Mouse (Mus musculus): ENCODE measurements around the gene Rnf208. TPM values are rescaled to one million over a fixed set of nuclear protein-coding genes. Genes with fewer than 3 reads are reported as not detected.
A peak's percentile ranks its signal among the peaks of the same experiment; 100 is the strongest.

Gene Rnf208
- total RNA-seq, 2 experiments from 2014 or later: 0.66 to 1.4 TPM

DNA sequence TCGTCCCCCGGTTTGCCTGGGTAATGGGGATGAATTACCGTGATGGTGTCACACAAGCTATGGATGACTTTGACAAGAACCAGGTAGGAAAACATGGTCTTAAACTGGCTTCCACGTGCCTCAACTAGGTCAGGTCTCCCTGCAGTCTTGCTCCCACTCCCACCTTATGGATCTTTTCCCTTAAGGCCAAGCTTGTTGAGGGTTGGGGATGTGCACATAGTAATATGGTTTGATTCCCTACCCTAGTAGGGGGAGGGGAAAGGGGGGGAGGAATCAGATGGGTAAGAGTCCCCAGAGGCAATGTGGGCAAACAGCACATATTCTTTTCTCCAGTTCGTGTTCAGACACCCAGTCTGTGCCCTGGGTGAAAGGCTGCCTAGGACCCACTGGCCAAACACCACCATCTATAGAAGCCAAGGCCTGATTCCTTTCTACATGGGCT is 20.7 kb upstream of the Rnf208 start:
- intact Hi-C loops (cut with DNase I; ENCODE audit: low total_unique reads): no loop called here
- DNase-seq: no peak

DNA sequence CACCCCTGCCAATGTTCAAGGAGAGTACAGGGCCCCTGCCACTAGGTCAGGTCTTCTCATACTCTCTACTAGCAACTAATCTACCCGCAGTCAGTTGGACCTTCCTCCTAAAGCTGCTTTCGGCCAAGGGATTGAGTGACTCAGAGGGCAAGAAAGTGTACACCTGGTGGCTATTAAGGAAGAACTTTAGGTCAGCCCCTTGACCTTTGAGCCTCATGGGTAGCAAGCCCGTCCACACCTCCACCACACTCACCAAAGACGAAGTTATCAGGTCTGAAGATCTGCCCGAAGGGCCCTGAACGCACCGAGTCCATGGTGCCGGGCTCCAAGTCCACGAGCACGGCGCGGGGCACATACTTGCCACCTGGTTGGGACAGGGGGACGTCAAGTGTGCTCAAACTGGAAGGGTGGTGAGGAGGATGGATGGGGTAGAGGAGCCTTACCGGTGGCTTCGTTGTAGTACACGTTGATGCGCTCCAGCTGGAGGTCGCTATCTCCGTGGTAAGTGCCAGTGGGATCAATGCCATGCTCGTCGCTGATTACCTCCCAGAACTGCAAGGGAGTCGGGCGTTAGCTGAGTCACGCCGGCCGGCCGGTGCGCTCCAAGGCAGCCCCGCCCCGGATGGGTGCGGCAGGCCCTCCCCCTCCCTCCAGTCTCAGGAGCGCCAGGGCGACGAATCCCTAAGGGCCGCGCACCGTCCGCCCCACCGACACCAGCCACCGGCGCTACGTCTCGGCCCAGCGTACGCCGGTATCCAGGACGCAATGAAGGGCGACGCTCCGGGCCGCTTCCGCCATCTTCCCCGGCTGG is 18.2 kb upstream of the Rnf208 start:
- DNase-seq: peak; percentile 84
- intact Hi-C loops (cut with DNase I; ENCODE audit: low total_unique reads): no loop called here

DNA sequence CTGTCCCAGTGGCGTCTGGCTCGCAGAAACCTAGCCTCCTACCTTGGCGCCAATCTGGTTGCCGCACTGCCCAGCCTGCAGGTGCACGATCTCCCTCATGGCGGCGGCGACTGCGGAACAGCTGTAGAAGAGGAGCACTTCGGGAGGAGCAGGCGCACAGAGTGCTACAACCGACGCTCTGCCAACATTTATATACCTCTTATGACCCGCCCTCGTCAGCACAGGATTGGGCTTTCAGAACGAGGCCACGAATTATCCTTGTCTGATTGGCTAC is 17.6 kb upstream of the Rnf208 start, which contains the start of gene Tubb4b:
Gene Tubb4b (minus strand): TSS at position 211 of the 274 bp plus-strand sequence.
- intact Hi-C loops (cut with DNase I; ENCODE audit: low total_unique reads): no loop called here
- no peak for DNase-seq

DNA sequence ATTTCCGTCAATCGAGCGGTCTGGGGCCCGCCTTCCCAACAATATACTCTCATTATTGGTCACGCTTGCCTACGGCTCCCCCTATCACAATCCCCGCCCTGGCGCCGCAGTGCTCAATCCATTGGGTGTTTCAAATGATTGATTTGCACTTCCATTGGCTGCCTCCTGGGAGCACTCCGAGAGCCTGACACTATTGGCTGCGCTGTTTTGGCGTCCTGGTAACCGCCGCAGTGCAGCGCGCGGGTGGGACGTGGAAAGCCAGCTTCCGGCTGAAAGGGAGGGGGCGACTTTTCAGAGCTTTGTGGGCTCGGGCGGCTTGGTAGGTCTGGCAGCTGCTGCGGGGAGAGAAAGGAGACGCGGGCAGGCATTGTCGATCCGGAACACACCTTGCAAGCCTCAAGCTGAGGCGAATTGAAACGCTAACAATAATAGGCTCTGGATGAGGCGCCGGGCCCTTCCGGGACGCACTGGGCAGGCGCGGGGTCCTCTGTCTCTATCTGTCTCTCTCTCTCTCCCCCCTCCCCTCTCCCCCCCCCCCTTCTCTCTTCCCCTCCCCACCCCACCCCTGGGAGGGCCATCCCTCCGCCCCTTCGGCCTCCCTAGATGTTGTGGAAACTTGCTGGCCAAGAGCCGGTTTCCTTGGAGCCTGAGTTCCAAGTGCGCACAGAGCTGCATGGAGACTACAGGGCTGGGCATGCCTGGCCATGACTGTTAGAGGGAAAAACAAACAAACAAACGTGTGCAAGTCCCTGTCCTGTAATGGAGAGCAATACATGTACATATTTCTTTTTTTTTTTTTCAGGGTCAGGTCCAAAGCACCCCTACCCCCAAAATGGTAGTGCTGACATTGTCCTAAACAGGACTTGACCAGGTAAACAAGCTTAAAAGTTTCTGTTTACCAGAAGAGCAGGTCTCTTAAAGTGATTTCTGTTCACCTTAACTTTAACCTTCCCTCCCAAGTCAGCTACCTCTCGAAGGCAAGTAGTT is 17.0 kb upstream of the Rnf208 start:
- peak; percentile 98 for DNase-seq
- intact Hi-C loops (cut with DNase I; ENCODE audit: low total_unique reads): no loop called here

DNA sequence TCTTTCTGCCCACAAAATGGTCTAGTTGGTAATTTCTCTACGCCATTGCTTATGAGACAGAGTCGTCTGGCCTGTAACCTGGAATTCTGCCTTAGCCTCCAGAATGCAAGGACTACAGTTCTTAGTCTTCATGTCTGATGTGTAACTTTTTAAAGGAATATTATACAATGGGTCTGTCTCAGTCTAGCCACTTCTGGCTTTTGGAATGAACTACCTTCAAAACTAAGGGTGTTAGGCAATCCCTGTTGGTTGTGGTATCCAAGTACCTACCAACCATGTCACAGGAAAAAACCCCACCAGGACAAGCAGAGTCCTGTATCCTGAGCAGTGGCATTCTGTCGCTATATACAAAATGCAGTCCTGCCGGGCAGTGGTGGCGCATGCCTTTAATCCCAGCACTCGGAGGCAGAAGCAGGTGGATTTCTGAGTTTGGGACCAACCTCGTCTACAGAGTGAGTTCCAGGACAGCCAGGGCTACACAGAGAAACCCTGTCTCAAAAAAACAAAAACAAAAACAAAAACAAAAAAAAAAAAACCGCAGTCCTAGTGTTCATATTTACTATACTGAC is 16.2 kb upstream of the Rnf208 start:
- intact Hi-C loops (cut with DNase I; ENCODE audit: low total_unique reads): no loop called here
- DNase-seq: no peak

DNA sequence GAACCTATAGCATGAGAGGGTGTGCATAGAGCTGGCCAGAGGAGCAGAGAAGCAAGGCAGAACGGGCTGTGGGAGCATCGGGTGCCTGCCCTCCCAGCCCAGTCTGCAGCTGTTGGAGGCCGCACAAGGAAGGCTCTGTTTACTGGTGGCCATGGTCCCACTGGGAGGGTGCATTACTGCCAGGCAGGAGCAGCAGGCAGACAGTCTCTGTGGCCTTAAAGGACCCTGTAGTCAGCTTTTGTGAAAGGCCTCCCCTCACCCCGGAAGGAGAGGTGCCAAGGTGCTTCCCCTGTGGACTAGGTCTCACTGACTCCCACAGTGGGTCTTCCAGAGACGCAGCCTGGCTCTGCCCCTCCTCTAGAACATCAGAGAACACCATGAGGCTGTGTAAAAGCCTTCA is 15.2 kb upstream of the Rnf208 start:
- DNase-seq: peak; percentile 79
- intact Hi-C loops (cut with DNase I; ENCODE audit: low total_unique reads): no loop called here

DNA sequence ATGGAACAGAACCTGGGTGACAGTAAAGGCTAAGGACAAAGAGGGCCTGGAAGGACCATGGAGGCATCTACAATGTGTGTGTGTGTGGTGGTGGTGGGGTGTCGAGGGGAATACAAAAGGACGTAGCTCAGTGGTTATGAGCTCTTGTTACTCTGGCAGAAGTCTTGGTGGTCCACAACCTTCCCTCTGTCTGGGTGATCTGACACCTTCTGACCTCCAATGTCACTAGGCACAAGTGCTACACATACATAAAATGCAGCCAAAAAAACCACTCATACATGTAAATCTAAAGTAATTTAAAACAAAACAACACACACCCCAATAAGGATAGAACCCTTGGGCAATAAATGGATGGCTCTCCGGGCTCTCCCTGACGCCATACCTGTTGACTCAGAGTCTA is 14.6 kb upstream of the Rnf208 start:
- DNase-seq: no peak
- intact Hi-C loops (cut with DNase I; ENCODE audit: low total_unique reads): no loop called here

DNA sequence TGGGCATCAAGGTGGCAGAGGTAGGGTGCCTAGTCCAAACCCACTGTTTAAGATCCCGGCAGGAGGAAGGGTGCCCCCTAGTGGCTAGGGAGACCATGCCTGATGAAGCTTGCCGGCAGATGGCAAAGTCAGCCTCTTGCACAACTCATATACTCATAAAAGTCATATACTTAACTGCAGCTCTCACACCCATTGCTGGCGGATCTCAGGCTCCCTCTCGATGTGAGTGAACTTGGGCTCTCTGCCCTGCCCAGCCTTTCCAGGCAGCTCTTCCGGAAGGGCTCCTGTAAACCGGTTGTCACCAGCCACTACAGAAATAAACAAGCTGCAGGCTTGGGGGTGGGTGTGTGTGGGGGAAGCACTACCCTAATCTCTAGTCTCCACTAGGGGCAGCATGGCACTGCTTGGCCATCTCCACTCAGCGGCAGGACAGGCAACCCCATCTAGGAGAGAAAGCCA is 13.6 kb upstream of the Rnf208 start:
- DNase-seq: peak; percentile 85
- intact Hi-C loops (cut with DNase I; ENCODE audit: low total_unique reads): no loop called here

DNA sequence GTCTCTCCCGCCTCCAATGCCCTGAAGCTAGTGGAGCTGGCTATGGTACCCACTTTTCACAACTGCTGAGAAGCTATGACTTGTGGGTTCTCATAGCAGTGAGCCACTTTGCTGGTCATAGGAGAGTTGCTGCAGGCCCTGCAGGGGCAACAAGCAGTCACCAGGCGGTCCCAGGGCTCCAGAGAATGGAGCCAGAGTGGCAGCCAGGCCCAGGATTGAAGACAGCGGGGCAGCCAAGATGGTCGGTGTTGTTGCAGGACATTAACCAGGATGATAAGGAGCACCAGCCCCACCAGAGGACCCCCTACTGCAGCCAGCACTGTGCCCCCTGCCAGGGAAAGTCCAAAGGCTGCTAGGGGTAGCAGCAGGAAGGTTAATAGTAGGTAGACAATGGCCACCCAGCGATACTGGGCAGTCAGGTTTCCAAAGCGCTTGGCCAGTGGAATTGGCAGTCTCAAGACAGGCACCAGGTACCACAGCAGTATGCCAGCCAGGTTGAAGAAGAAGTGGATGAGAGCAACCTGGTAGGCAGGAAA is 13.0 kb upstream of the Rnf208 start:
- intact Hi-C loops (cut with DNase I; ENCODE audit: low total_unique reads): no loop called here

DNA sequence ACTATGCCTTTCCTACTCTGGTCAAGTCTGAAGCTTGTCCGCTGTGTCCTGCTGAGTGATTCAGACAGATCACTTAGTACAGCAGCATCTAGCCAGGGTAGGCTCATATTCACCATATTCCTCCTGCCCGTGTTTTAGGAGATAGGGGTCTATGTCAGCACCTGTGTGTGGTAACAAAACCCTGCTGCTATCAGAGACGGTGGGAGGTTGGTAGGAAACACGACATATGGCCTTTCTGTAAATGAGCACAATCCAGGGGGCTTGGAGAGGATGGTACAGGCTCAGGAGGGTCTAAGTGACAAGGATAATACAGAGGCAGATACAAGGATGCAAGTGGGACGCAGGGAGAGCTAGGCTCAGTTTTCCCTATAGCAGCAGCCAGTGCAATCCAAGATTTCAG is 12.5 kb upstream of the Rnf208 start:
- intact Hi-C loops (cut with DNase I; ENCODE audit: low total_unique reads): no loop called here
- DNase-seq: no peak

More for the DNA sequence above, 13.0 kb upstream of the Rnf208 start:
- no peak for DNase-seq

DNA sequence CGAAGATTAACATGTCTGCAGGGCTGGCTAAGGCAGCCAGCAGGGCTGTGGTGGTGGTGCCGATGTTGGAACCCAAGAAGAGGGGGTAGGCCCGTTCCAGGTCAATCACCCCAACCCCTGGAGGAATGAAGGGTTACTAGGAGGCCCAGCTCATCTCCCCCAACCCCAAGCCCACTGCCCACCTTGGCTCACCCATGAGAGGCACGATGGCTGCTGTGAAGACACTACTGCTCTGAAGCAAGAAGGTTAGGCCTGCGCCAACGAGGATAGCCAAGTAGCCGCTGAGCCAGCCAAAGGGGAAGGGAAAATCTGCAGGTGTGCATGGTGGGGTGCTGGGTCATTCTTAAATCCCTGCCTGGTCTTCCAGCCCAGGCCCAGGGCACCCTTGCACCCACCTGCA is 11.5 kb upstream of the Rnf208 start:
- no peak for DNase-seq
- intact Hi-C loops (cut with DNase I; ENCODE audit: low total_unique reads): no loop called here

DNA sequence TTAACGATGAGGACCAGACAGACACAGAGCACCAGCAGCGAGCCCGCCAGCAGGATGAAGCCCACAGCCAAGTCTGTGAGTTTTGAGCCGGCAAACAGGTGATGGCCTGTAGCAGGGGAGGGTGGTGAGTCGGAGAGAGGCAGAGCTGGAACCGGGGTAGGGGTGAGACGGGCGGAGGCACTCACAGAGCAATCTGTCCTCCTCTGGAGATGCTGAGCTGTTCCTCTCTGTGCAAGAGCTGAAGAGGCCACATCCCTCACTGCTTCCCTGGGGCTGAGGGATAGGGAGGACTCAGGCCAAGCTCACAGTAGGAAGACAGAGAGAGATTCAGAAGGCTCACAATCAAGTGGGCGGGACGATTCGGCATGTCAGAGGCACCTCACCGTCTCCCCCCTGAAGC is 11.0 kb upstream of the Rnf208 start:
- no peak for DNase-seq
- intact Hi-C loops (cut with DNase I; ENCODE audit: low total_unique reads): no loop called here

DNA sequence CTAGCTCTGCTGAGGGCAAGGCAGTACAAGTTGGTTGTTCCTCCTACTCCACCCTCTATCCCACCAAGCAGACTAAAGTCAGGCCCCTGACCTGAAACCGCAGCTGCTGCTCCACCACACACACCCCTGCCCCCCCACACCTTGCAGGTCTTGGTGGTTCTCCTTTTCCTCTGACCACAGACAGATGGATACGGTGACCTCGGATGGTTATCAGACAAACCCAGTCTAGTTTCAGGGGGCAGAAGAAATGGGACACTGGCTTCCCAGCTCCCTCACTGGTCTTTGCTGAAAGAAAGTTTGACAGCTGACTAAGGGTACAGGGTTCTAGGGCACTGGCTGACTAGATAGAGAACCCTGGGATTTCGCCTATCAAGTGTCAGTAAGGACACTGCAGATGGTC is 8.6 kb upstream of the Rnf208 start:
- no peak for DNase-seq
- intact Hi-C loops (cut with DNase I; ENCODE audit: low total_unique reads): no loop called here

DNA sequence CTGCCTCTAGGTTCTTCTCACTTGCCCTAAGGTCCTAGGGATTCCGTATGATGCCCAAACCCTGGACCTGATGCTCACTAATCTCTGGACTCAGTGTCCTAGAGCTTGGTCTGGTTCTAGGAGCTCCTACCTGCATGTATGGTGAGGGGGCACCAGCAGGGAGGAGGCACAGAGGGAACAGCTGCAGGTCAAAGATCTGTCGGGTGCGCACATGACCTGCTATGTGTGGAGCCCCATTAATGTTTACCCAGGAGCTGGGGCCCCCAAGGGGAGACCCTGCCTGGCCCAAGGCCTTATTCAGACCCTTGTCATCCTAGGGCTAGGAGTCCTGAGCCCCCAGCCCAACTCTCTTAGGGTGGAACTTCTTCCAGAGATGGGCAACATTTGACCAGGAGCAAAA is 8.0 kb upstream of the Rnf208 start, which contains the start of gene Slc34a3:
Gene Slc34a3 (minus strand): TSS at position 315 of the 400 bp plus-strand sequence.
- intact Hi-C loops (cut with DNase I; ENCODE audit: low total_unique reads): no loop called here

DNA sequence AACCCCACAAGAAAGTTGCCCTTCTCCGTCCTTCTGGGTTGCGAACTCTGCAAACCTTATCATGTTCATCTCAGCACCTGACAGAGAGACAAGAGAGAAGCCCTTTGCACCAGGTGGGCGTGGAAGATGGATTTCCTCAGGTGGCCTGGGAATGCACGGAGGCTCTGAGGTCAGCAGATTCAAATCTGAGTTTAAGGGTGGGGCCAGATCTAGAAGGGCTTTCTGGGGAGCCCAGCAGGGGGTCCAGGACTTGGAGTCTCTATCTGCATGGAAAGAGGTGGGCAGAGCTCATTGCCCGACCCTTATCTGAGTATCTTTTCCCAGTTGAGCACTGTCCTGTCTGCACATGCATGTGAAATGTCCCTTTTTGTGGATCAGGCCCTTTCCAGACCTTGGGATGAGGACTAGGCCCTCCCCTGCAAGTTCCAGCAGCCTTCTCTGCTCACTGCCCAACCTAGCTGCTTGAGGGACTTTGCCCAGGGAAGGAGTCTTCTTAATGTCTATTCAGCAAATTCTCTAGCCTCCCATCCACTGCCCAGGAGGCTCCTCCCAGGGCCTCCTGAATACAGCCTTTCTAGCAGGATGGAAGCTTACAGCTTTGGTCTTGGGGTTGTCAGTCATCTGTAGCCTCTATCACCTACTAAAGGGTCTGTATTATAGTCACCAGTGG is 7.4 kb upstream of the Rnf208 start:
- DNase-seq: no peak
- intact Hi-C loops (cut with DNase I; ENCODE audit: low total_unique reads): no loop called here

More for the DNA sequence above, 8.0 kb upstream of the Rnf208 start, which contains the start of gene Slc34a3:
- no peak for DNase-seq

DNA sequence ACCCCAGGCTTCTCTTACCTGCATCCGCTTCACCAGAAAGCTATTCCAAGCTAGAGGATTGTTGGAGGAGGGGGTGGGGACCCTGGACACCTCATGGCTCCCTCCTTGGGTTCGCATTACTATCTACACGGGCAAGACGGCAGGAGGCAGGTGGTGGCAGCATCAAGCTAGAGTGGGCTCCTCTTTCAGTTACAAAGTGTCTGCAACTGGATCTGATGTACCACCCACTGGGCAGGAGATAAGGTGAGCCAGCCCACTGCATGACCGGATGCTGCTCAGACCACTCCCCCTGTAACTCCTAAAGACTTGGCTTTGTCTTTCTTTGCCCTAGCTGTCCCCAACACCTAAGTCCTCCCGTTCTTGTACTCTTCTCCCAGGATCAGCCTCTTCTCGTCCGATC is 5.4 kb upstream of the Rnf208 start, which contains the start of gene Rnf224:
Gene Rnf224 (minus strand): TSS at position 174 of the 400 bp plus-strand sequence.
- intact Hi-C loops (cut with DNase I; ENCODE audit: low total_unique reads): no loop called here
- DNase-seq: no peak

DNA sequence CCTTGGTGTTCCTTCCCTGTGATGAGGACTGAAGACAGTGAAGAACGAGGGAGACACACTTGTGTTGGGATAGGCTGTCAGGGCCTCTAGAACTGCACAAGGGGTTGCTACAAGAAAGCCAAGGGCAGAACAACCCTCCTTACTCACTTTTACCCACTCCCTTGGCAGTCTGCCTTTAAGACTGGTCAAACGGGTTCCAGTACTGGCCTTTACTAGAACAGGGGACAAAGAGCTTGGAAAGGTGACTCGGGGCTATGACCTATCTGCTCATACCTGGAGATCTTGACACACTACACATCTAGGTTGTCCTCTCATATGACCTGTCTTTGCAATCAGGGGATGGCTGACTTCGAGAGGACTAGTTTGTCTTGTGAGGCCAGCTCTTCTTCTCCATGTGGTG is 4.5 kb upstream of the Rnf208 start:
- intact Hi-C loops (cut with DNase I; ENCODE audit: low total_unique reads): no loop called here
- no peak for DNase-seq

DNA sequence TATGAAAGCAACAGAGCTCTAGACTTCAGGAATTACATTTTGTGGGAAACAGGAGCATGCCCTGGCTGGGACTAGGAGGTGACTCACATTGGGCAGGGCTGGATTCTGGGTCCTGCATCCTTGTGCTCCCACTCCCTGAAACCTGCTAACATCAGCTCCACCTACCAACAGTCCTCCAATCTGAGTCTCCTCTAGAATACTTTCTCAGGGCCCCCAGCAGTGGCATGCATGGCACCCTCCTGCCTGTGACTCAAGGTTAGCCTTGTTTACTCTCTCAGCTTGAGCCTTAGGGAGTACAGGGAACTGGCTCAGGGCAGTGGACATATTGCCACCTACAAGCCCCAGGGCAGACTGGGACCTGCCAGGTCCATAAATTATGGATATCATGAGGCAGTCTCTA is 3.9 kb upstream of the Rnf208 start:
- no peak for DNase-seq
- intact Hi-C loops (cut with DNase I; ENCODE audit: low total_unique reads): no loop called here

DNA sequence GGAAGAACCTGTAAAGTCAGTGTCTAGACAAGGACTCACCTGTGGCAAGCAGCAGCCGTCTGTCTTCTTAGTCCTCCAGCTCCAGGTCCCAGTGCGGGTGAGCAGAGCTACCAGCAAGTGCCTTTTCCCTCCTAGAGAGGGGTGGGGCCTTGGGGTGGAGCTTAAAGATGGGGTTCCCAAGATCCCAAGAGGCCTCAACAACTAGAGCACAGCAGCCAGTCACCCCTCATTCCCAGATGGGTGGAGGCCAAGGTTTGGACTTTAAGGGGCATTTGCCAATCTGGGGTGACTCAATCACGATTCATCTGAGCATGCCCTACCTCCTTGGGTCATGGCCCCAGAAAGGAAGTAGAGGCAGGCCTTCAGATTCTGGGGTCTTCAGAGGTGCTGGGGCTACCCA is 2.3 kb upstream of the Rnf208 start:
- intact Hi-C loops (cut with DNase I; ENCODE audit: low total_unique reads): loop anchor here (10.0 kb wide), 1 partner anchor 45 kb away; the partner anchor contains the start of gene Tor4a
- no peak for DNase-seq
